8 mouse cellular contexts compared by ENCODE assay signal in the genomic region with DNA sequence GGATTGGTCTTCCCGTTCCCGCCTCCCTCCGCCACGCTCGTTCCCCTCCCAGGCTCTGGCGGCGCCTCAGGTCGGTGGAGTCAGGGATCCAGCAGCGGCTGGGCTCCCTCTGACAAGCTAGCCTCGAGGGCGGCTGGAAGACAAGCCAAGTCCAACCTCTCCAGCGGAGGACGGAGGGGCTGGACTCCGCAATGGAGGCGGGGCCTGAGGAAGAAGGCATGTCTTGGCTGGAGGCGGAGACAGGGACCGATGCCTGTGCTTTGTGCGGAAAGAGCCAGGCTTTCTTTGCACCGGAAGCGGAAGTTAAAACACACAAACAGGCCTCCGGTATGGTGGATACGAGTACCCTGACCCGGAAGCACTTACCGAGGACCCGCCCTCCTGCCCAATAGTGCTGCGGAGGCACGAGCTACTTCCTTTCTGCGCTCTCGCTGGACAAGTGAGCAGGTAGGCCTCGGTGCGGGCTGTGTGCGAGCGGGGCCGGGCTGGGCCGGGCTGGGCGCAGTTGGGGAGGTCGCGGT. TPM values are rescaled to one million over a fixed set of nuclear protein-coding genes. Genes with fewer than 3 reads are reported as not detected.
DNase-seq lines count a peak whose midpoint lies in the region; ATAC-seq lines count a peak whose summit lies in the region.

Rps21 (plus strand) TSS at position 377 of the 521 bp plus-strand sequence.

- peaks cover 38% of the 10 kb centered on the region for H3K36me3 ChIP-seq in forebrain, embryonic 14.5 days (ENCODE audit: control insufficient read depth, insufficient read depth, low read length)
- H3K36me3 ChIP-seq in neural tube, embryonic 15.5 days = peaks cover 36% of the 10 kb centered on the region

- ATAC-seq in forebrain, embryonic 14.5 days = peak; percentile 97
- ATAC-seq in neural tube, embryonic 15.5 days (ENCODE audit: low FRiP score) = peak; percentile 96

- under 1% methylated on average over 38 of the region's 38 CpGs for WGBS in forebrain, embryonic 14.5 days
- WGBS in neural tube, embryonic 15.5 days = under 1% methylated on average over 37 of the region's 38 CpGs

- H3K4me1 ChIP-seq in forebrain, embryonic 14.5 days (ENCODE audit: control insufficient read depth, insufficient read depth, low read length) = peaks cover 7% of the 10 kb centered on the region; the same call in 1 of the 2 replicates
- H3K4me1 ChIP-seq in neural tube, embryonic 15.5 days = peaks cover 26% of the 10 kb centered on the region

- peak within 1 kb of the TSS; percentile 89 for H3K9ac ChIP-seq in forebrain, embryonic 14.5 days (ENCODE audit: low read length)
- H3K9ac ChIP-seq in neural tube, embryonic 15.5 days (replicated peaks) = peak within 1 kb of the TSS; percentile 95

- peak; percentile 100 for DNase-seq in ES-CJ7 (ENCODE audit: low read depth, low spot score)
- peak; percentile 95 for DNase-seq in cerebellum, adult 11 months
- peak; percentile 100 for DNase-seq in forebrain, embryonic 14.5 days (ENCODE audit: low spot score)
- peak; percentile 96 to 97 for DNase-seq in heart, postnatal 14 days
- DNase-seq in layer of hippocampus, adult 11-12 months (ENCODE audit: low spot score) = peak; percentile 98
- DNase-seq in lung, adult 18-20 months = peak; percentile 99
- peak; percentile 98 for DNase-seq in testis, postnatal 14 days (ENCODE audit: low spot score)

- H3K4me2 ChIP-seq in forebrain, embryonic 14.5 days (ENCODE audit: low read length) = peak within 1 kb of the TSS; percentile 86
- peak within 1 kb of the TSS; percentile 88 for H3K4me2 ChIP-seq in neural tube, embryonic 15.5 days

- intact Hi-C loops in heart, postnatal 14 days (cut with DNase I) = loop anchor here (10.0 kb wide), 1 partner anchor 342 kb away; no protein-coding TSS in a partner anchor

- H3K27ac ChIP-seq in forebrain, embryonic 14.5 days (ENCODE audit: low read depth, low read length) = peak within 1 kb of the TSS; percentile 90
- peak within 1 kb of the TSS; percentile 91 for H3K27ac ChIP-seq in neural tube, embryonic 15.5 days (replicated peaks)

- H3K9me3 ChIP-seq in forebrain, embryonic 14.5 days (replicated peaks; ENCODE audit: control insufficient read depth, low read length) = no peaks in the 10 kb centered on the region
- H3K9me3 ChIP-seq in neural tube, embryonic 15.5 days (replicated peaks) = no peaks in the 10 kb centered on the region

- peak within 1 kb of the TSS; percentile 84 for H3K4me3 ChIP-seq in forebrain, embryonic 14.5 days (ENCODE audit: low read depth, low read length)
- H3K4me3 ChIP-seq in neural tube, embryonic 15.5 days (replicated peaks) = peak within 1 kb of the TSS; percentile 84

- no peaks in the 10 kb centered on the region for H3K27me3 ChIP-seq in forebrain, embryonic 14.5 days (replicated peaks; ENCODE audit: control insufficient read depth, insufficient read depth, low read length)
- H3K27me3 ChIP-seq in neural tube, embryonic 15.5 days (replicated peaks) = no peaks in the 10 kb centered on the region

RNA-seq across cellular contexts. Expression of gene Rps21, which starts in this region (rescaled TPM):
- polyA plus RNA-seq in forebrain, embryonic 14.5 days (2014; fragmentation: Nextera tagmentation; extraction: Ambion mirVana) = 376 and 523 TPM in 2 replicates
- 100 to 1,000 TPM; 460 to 507 TPM for total RNA-seq in heart, postnatal 14 days (2021)
- 382 and 405 TPM in 2 replicates for polyA plus RNA-seq in neural tube, embryonic 15.5 days (2015; fragmentation: Nextera tagmentation; extraction: Ambion mirVana)

Comparison
In these comparisons a context has a peak if more than half of its experiments do, and no peak if none do; other contexts are left out.
1. Peak in every context shown above with its lines: DNase-seq, ATAC-seq, H3K4me3 ChIP-seq and H3K27ac ChIP-seq.